In the genomic region with DNA sequence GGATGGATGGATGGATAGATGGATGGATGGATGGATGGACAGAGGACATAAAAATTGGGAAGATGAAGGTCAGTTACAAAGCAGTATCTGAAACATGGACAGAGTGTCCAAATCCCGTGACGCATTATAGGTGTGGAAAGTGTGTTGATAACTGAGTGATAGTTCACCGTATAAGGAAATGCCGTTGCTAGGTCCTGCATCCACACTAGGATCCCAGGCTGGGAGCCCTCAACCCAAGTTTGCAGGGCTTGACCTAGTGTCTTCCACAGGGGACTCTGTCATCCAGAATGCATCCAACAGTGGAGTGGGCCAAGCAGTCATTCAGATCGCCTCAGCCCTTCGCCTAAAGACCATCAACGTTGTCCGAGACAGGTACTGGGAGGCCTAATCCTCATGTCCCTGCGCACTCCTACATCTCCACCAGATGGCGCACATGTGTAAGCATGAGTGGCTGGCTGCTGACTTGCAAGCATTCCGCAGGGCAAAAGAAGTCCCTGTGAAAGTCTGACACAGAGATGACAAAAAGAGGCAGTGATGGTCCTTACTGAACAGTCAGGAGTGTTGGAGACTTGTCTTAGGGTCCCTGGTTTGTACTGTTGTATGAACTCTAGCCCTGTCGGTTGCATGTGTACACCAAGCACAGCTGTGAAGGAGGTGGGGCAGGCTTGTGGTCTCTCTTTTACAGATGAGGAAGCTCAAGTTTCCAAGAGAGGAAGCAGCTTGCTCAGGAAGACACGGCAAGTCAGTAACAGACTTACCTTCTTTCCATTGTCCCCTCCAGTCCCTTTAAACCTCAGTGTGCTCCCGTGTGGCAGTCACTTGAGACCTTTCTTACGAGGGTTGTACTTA, we compare ENCODE assay signal across 8 mouse cellular contexts. TPM values are rescaled to one million over a fixed set of nuclear protein-coding genes. Genes with fewer than 3 reads are reported as not detected.
A peak's percentile ranks its signal among the peaks of the same experiment; 100 is the strongest.
DNase-seq lines count a peak whose midpoint lies in the region; ATAC-seq and TF ChIP-seq lines count a peak whose summit lies in the region.

No protein-coding gene starts in this region.

- no peaks in the 10 kb centered on the region for H3K36me3 ChIP-seq in midbrain, embryonic 11.5 days (ENCODE audit: control insufficient read depth, insufficient read depth, low read length)
- H3K36me3 ChIP-seq in midbrain, embryonic 16.5 days (ENCODE audit: control insufficient read depth, insufficient read depth, low read length) = peaks cover 8% of the 10 kb centered on the region; the same call in 1 of the 2 replicates
- peaks cover 35% of the 10 kb centered on the region for H3K36me3 ChIP-seq in intestine, postnatal 0 days (ENCODE audit: control insufficient read depth, insufficient read depth)

- no peak overlapping the region for H3K27ac ChIP-seq in midbrain, embryonic 11.5 days (ENCODE audit: low read depth, low read length)
- no peak overlapping the region for H3K27ac ChIP-seq in midbrain, embryonic 16.5 days (ENCODE audit: low read length)
- H3K27ac ChIP-seq in intestine, postnatal 0 days (ENCODE audit: low read depth, low read length) = no peak overlapping the region

- peak; percentile 97 for DNase-seq in midbrain, embryonic 11.5 days (ENCODE audit: low spot score, missing footprints)
- DNase-seq in cerebellum, postnatal 4 days (ENCODE audit: low spot score in 2 of 2) = peak; percentile 72 to 83
- DNase-seq in gastrocnemius, postnatal 14 days = peak; percentile 80
- peak; percentile 69 to 82 for DNase-seq in left cerebral cortex, postnatal 36 days (ENCODE audit: low spot score in 2 of 2)
- DNase-seq in mesoderm, embryonic 11.5 days (ENCODE audit: low read depth, low spot score) = peak; percentile 85
- peak; percentile 69 for DNase-seq in spleen, adult 12 weeks (ENCODE audit: low spot score)

- ATAC-seq in midbrain, embryonic 11.5 days (ENCODE audit: low FRiP score) = no peak
- ATAC-seq in midbrain, embryonic 16.5 days = no peak
- peak; percentile 37; the same call in 1 of the 2 replicates for ATAC-seq in intestine, postnatal 0 days

- no peaks in the 10 kb centered on the region for H3K27me3 ChIP-seq in midbrain, embryonic 11.5 days (ENCODE audit: control insufficient read depth, insufficient read depth, low read length)
- no peaks in the 10 kb centered on the region for H3K27me3 ChIP-seq in midbrain, embryonic 16.5 days (ENCODE audit: control insufficient read depth, insufficient read depth, low read depth, low read length)
- H3K27me3 ChIP-seq in intestine, postnatal 0 days (replicated peaks; ENCODE audit: control insufficient read depth, insufficient read depth, low read length) = no peaks in the 10 kb centered on the region

- no peaks in the 10 kb centered on the region for H3K9me3 ChIP-seq in midbrain, embryonic 11.5 days (ENCODE audit: control insufficient read depth, low read length)
- H3K9me3 ChIP-seq in midbrain, embryonic 16.5 days (replicated peaks; ENCODE audit: control insufficient read depth, low read length, poor library complexity, severe bottlenecking) = no peaks in the 10 kb centered on the region
- no peaks in the 10 kb centered on the region for H3K9me3 ChIP-seq in intestine, postnatal 0 days (ENCODE audit: control insufficient read depth)

- H3K4me1 ChIP-seq in midbrain, embryonic 11.5 days (ENCODE audit: control insufficient read depth, insufficient read depth, low read length) = no peaks in the 10 kb centered on the region
- no peaks in the 10 kb centered on the region for H3K4me1 ChIP-seq in midbrain, embryonic 16.5 days (ENCODE audit: control insufficient read depth, insufficient read depth, low read length)
- H3K4me1 ChIP-seq in intestine, postnatal 0 days (replicated peaks; ENCODE audit: control insufficient read depth, insufficient read depth, low read length) = no peaks in the 10 kb centered on the region

- H3K4me3 ChIP-seq in midbrain, embryonic 11.5 days (ENCODE audit: low read depth, low read length) = no peak overlapping the region
- no peak overlapping the region for H3K4me3 ChIP-seq in midbrain, embryonic 16.5 days (ENCODE audit: low read depth, low read length)
- no peak overlapping the region for H3K4me3 ChIP-seq in intestine, postnatal 0 days (ENCODE audit: low read depth, low read length)

- no peak overlapping the region for H3K4me2 ChIP-seq in midbrain, embryonic 11.5 days
- H3K4me2 ChIP-seq in midbrain, embryonic 16.5 days (ENCODE audit: low read length) = no peak overlapping the region
- no peak overlapping the region for H3K4me2 ChIP-seq in intestine, postnatal 0 days (replicated peaks; ENCODE audit: low read depth)

- TF ChIP-seq CTCF in intestine, postnatal 0 days (IDR thresholded peaks at IDR 0.05; ENCODE audit: low read depth) = peak; percentile 99

- H3K9ac ChIP-seq in midbrain, embryonic 11.5 days (ENCODE audit: low read length) = 0 out of 2 replicates have a peak overlapping the region, but pooled peaks have one; percentile 17
- H3K9ac ChIP-seq in midbrain, embryonic 16.5 days (ENCODE audit: low read depth, low read length) = no peak overlapping the region
- H3K9ac ChIP-seq in intestine, postnatal 0 days (ENCODE audit: low read depth, low read length) = no peak overlapping the region

- intact Hi-C loops in gastrocnemius, postnatal 14 days (cut with DNase I; ENCODE audit: low total_unique reads) = loop anchor here (5.0 kb wide), 2 partner anchors 107 to 217 kb away; a partner anchor contains a TSS
- intact Hi-C loops in left cerebral cortex, postnatal 36 days (cut with DNase I) = loop anchor here (2.0 to 10.0 kb wide), 3 partner anchors 116 to 314 kb away; no protein-coding TSS in a partner anchor

- WGBS in midbrain, embryonic 11.5 days = 52% methylated on average over 15 of the region's 15 CpGs
- WGBS in midbrain, embryonic 16.5 days = 46% methylated on average over 15 of the region's 15 CpGs
- 47% methylated on average over 15 of the region's 15 CpGs for WGBS in intestine, postnatal 0 days

RNA-seq across cellular contexts. Expression of a gene that starts 12.7 kb away (rescaled TPM):
- polyA plus RNA-seq in midbrain, embryonic 11.5 days (2014; fragmentation: Nextera tagmentation; extraction: Ambion mirVana) = 144 and 157 TPM in 2 replicates
- polyA plus RNA-seq in midbrain, embryonic 16.5 days (2015; fragmentation: Nextera tagmentation; extraction: Ambion mirVana) = 100 and 112 TPM in 2 replicates
- 10 to 100 TPM; 29.6 to 41.4 TPM for total RNA-seq in gastrocnemius, postnatal 14 days (2021)
- 36.2 and 38.3 TPM in 2 replicates for polyA plus RNA-seq in intestine, postnatal 0 days (2015; fragmentation: Nextera tagmentation; extraction: Ambion mirVana)
- 10 to 100 TPM; 70.3 to 76.8 TPM for total RNA-seq in left cerebral cortex, postnatal 36 days (2021)

RNA-seq across cellular contexts. Expression of a gene that starts 17.4 kb away (rescaled TPM):
- polyA plus RNA-seq in midbrain, embryonic 11.5 days (2014; fragmentation: Nextera tagmentation; extraction: Ambion mirVana) = 39.8 and 40.3 TPM in 2 replicates
- 37.2 and 43.0 TPM in 2 replicates for polyA plus RNA-seq in midbrain, embryonic 16.5 days (2015; fragmentation: Nextera tagmentation; extraction: Ambion mirVana)
- total RNA-seq in gastrocnemius, postnatal 14 days (2021) = 10 to 100 TPM; 19.2 to 25.7 TPM
- polyA plus RNA-seq in intestine, postnatal 0 days (2015; fragmentation: Nextera tagmentation; extraction: Ambion mirVana) = 27.3 and 27.6 TPM in 2 replicates
- 10 to 100 TPM; 27.1 to 32.4 TPM for total RNA-seq in left cerebral cortex, postnatal 36 days (2021)

RNA-seq across cellular contexts. Expression of a gene that starts 22.6 kb away (rescaled TPM):
- polyA plus RNA-seq in midbrain, embryonic 11.5 days (2014; fragmentation: Nextera tagmentation; extraction: Ambion mirVana) = 9.6 and 11.4 TPM in 2 replicates
- polyA plus RNA-seq in midbrain, embryonic 16.5 days (2015; fragmentation: Nextera tagmentation; extraction: Ambion mirVana) = 29.3 and 31.5 TPM in 2 replicates
- 1 to 10 TPM; 1.1 to 1.5 TPM for total RNA-seq in gastrocnemius, postnatal 14 days (2021)
- polyA plus RNA-seq in intestine, postnatal 0 days (2015; fragmentation: Nextera tagmentation; extraction: Ambion mirVana) = 2.3 TPM in 2 replicates
- total RNA-seq in left cerebral cortex, postnatal 36 days (2021) = 10 to 100 TPM; 44.6 to 57.4 TPM
